Mouse (Mus musculus): ENCODE data around the gene Cbln4. TPM values are rescaled to one million over a fixed set of nuclear protein-coding genes. Genes with fewer than 3 reads are reported as not detected.

The Cbln4 gene
- polyA plus RNA-seq, 1 experiment: not detected

DNA sequence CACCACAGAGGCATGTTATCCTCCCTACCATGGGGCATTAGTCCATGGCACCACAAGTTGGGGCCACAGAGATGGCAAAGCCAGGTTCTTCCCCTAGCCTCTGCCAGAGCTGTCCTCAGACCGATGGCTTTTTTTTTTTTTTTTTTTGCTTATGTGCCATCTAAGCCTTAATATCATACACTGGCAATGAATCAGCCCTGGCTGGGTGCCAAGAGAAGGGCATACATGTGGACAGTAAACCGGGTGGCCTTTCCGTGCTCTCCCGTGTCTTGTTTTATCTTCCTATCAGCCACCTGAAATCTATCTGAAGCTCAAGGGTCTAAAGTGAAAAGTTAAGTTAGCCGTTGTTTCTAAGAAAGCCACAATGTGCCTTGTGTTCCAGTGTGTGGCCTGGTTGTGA, 3.7 kb downstream of the Cbln4 start:
- H3K4me1 ChIP-seq: no peaks in the 10 kb centered on the region
- H3K36me3 ChIP-seq (replicated peaks; ENCODE audit: low read length): no peaks in the 10 kb centered on the region
- TF ChIP-seq GATA1 (IDR thresholded peaks at IDR 0.05; ENCODE audit: borderline replicate concordance, low read length) (no peak), FLI1 (IDR thresholded peaks at IDR 0.05; ENCODE audit: low read length) (no peak)
- peak overlapping the region; percentile 53 for H3K4me3 ChIP-seq (replicated peaks)
- H3K27me3 ChIP-seq (replicated peaks): peaks cover 7% of the 10 kb centered on the region
- H3K9me3 ChIP-seq: peaks cover 57% of the 10 kb centered on the region

DNA sequence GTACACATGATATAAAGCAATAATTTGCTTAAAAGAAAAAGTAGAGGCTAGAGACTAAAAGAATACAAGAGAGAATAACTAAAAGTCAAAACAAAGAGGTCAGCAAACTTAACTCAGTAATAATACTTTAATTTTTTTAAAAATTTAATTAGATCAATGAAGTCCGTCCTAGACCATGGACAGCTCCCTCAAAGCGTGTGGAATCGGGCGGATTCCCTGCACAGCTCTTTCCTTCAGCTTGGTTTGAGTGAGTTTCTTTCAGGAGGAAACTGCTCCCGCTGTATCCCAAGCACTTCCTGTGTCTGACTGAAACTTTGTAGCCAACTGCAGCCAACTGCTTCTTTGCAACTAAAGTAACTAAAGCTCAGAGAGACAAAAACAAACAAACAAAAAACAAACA, 9.0 kb downstream of the Cbln4 start:
- Histone ChIP-seq H3K4me3 (replicated peaks) (no peak overlapping the region), H3K9me3 (peaks cover 56% of the 10 kb centered on the region)
- TF ChIP-seq FLI1 (IDR thresholded peaks at IDR 0.05; ENCODE audit: low read length): no peak
- TF ChIP-seq GATA1 (IDR thresholded peaks at IDR 0.05; ENCODE audit: borderline replicate concordance, low read length): no peak

DNA sequence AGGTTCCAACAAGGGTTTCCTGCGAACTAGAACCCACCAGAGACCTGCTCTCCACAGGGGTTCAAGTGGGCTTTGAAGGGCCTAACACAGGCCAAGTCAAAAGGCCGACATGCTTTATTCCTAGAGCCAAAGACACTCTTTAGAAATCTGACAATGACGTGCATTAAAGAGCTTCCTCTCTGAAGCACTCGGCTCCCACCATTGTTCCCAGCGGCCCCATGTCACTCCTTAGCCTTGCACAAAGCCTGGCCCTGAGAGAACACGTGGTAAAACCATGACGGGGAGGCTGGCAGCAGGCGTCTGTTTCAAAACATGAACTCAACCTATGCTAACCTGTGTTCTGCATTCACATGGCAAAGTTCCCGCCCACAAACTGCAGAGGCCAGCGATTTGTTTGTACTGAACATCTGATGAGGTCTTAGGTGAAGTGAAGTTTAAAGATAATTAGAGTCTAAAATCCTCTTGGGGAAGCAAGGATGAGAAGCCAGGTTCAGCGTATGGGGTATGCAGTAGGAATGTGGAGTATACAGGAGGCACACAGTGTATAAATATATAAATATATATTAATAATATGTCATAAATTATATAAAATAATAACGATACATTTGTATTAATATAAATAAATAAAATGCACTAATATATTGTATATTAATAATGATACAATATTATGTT, 17.7 kb downstream of the Cbln4 start:
- Histone ChIP-seq H3K4me3 (replicated peaks) (no peak overlapping the region), H3K27me3 (replicated peaks) (no peaks in the 10 kb centered on the region), H3K4me1 (no peaks in the 10 kb centered on the region), H3K9me3 (peaks cover 81% of the 10 kb centered on the region), H3K36me3 (replicated peaks; ENCODE audit: low read length) (no peaks in the 10 kb centered on the region)
- TF ChIP-seq FLI1 (IDR thresholded peaks at IDR 0.05; ENCODE audit: low read length) (no peak), GATA1 (IDR thresholded peaks at IDR 0.05; ENCODE audit: borderline replicate concordance, low read length) (no peak)

More for the DNA sequence above, 9.0 kb downstream of the Cbln4 start:
- Histone ChIP-seq H3K36me3 (replicated peaks; ENCODE audit: low read length) (no peaks in the 10 kb centered on the region), H3K4me1 (no peaks in the 10 kb centered on the region), H3K27me3 (replicated peaks) (no peaks in the 10 kb centered on the region)

DNA sequence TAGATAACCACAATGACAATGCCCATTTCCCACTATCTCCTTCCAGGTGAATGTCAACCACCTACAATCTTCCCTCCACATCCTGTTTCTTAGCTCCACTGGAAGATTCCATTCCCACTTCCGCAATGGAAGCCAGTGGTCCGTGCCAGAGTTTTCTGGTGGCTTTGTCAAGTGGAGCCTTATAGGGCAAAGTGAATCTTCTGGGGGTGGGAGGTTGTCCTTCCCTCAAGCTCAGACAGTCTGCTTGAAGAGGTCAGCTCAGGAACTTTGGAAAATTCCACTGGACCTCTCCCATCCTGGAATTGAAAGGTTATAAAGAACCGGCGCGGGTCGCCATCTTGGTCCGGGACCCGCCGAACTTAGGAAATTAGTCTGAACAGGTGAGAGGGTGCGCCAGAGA, 36.5 kb downstream of the Cbln4 start:
- Histone ChIP-seq H3K27me3 (replicated peaks) (no peaks in the 10 kb centered on the region), H3K4me3 (replicated peaks) (no peak overlapping the region), H3K9me3 (peaks cover 45% of the 10 kb centered on the region), H3K4me1 (no peaks in the 10 kb centered on the region), H3K36me3 (replicated peaks; ENCODE audit: low read length) (no peaks in the 10 kb centered on the region)
- TF ChIP-seq GATA1 (IDR thresholded peaks at IDR 0.05; ENCODE audit: borderline replicate concordance, low read length) (no peak), FLI1 (IDR thresholded peaks at IDR 0.05; ENCODE audit: low read length) (no peak)

DNA sequence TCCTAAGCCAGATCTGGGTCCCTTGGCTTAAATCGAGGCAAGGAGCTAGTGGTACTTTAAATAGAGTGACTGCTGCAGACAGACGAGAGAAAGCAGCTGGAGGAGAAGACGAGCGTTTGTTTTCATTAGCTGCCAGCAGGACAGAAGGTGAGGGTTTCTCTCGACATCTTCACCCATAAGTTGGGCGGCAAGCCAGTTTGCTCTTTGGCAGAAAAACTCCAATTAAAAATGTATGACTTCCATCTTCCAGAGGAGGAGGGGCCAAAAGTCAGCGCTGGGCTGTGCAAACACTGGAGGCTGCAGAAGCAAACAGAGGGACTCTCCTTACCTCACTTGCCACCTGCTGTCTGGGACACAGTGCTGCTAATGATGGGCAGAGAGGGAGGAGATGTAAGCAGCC, 37.3 kb downstream of the Cbln4 start:
- H3K36me3 ChIP-seq (replicated peaks; ENCODE audit: low read length): no peaks in the 10 kb centered on the region
- H3K9me3 ChIP-seq: peaks cover 46% of the 10 kb centered on the region
- no peaks in the 10 kb centered on the region for H3K4me1 ChIP-seq
- H3K27me3 ChIP-seq (replicated peaks): no peaks in the 10 kb centered on the region
- H3K4me3 ChIP-seq (replicated peaks): peak overlapping the region; percentile 43
- TF ChIP-seq FLI1 (IDR thresholded peaks at IDR 0.05; ENCODE audit: low read length): no peak
- no peak for TF ChIP-seq GATA1 (IDR thresholded peaks at IDR 0.05; ENCODE audit: borderline replicate concordance, low read length)

DNA sequence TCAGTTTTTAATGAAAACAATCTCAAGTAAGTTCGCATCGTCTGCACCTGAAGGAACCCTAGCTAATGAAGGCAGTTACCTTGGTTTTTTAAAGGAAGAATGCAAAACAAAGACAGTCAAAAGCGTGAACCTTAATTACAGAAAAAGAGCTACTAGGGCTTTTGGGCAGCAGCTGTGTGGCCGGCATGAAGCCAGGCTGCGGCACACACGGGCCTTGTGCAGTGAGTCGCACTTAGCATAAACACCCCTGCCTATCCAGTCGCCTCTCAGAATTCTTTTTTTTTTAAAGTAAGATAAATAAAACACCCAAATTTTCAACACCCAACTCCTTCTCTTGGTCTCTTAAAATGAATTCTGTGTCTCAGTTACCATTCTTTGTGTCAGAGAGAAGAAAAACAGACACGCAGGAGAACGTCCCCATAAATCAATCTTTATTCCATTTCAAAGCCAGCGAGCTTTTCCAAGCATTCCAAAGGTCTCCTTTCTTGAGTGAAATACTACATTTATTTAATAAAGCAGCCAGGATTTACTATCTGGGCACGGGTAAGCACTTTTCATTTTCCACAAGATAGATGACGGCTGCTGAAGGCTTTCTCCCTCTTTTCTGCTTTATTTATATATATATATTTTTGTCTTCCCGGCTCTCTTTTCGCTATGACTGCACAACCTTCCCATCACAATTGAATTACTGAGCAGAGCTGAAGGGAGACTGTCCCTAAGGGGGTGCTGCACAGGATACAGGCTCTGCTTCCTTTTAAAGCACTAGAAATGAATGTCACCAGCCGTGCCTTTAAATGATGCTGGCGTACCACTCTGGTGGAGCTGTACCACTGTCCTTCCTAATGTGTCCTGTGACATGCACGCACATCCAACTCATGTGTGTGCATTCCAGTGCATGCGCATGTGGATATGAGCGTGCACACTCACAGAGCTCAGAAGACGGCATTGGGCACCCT, 39.0 kb downstream of the Cbln4 start:
- Histone ChIP-seq H3K36me3 (replicated peaks; ENCODE audit: low read length) (no peaks in the 10 kb centered on the region), H3K4me1 (no peaks in the 10 kb centered on the region), H3K4me3 (replicated peaks) (peak overlapping the region; percentile 78), H3K27me3 (replicated peaks) (no peaks in the 10 kb centered on the region), H3K9me3 (peaks cover 62% of the 10 kb centered on the region)
- TF ChIP-seq FLI1 (IDR thresholded peaks at IDR 0.05; ENCODE audit: low read length): no peak
- no peak for TF ChIP-seq GATA1 (IDR thresholded peaks at IDR 0.05; ENCODE audit: borderline replicate concordance, low read length)

DNA sequence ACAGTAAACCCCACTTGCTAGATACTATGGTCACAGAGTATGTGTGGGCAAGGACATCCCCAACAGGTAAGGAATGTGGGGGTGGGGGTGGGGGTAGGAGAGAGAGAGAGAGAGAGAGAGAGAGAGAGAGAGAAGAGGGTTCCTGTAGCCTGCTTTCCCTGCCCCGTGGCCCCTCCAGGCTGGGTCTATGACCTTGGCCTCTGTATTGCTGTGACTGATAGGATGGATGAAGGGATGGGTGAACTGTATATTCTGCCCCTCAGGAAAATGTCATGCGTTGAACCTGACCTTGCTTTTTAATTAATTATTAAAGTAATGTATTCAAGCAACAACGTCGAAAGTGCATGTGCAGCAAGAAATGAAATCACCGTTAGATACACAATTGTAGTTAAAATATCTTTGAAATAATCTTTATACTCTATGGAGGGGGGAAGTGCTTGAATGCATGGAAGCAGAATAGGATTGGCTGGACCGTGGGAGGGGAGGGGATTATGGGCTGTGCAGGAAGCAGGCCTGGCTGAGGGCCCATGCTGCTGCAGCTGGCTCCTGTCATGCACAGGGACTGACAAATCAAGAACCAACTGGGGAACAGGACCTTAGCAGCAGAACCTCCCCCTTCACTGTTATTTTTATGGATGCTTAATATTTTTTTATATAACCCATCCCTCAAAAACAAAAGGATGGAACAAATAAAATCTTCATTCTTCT, 46.1 kb downstream of the Cbln4 start:
- no peaks in the 10 kb centered on the region for H3K36me3 ChIP-seq (replicated peaks; ENCODE audit: low read length)
- no peaks in the 10 kb centered on the region for H3K4me1 ChIP-seq
- H3K27me3 ChIP-seq (replicated peaks): no peaks in the 10 kb centered on the region
- TF ChIP-seq FLI1 (IDR thresholded peaks at IDR 0.05; ENCODE audit: low read length) (no peak), GATA1 (IDR thresholded peaks at IDR 0.05; ENCODE audit: borderline replicate concordance, low read length) (no peak)
- no peak overlapping the region for H3K4me3 ChIP-seq (replicated peaks)
- H3K9me3 ChIP-seq: peaks cover 90% of the 10 kb centered on the region

DNA sequence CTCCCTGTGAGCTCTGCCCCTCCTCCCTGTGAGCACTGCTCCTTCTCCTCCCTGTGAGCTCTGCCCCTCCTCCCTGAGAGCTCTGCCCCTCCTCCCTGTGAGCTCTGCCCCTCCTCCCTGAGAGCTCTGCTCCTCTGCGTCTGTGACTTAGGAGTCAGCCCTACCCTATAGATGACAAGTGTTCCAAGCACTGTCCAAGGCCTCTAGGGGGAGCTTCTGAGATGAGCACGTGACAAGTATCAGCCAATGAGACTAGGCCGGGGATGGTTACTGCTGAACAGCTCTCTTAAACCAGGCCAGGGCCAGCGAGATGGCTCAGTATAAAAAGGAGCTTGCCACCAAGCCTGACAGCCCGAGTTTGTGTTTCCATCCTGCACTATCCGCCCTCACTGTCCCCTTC, 48.4 kb downstream of the Cbln4 start:
- no peaks in the 10 kb centered on the region for H3K27me3 ChIP-seq (replicated peaks)
- H3K4me3 ChIP-seq (replicated peaks): no peak overlapping the region
- TF ChIP-seq FLI1 (IDR thresholded peaks at IDR 0.05; ENCODE audit: low read length) (no peak), GATA1 (IDR thresholded peaks at IDR 0.05; ENCODE audit: borderline replicate concordance, low read length) (no peak)
- no peaks in the 10 kb centered on the region for H3K4me1 ChIP-seq
- H3K36me3 ChIP-seq (replicated peaks; ENCODE audit: low read length): no peaks in the 10 kb centered on the region
- H3K9me3 ChIP-seq: peaks cover 90% of the 10 kb centered on the region

DNA sequence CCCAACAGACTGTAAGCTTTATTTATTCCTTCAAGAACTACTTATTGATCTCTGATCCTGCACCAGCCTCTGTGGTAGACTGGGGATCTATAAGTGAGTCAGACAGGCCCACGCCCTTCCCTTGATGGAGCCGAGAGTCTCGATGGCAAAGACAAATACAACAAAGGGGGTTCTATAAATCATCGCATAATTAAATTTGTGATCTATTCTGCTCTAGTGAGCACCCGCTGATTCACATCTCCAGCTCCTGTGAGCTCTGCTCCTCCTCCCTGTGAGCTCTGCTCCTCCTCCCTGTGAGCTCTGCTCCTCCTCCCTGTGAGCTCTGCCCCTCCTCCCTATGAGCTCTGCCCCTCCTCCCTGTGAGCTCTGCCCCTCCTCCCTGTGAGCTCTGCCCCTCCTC, 49.0 kb downstream of the Cbln4 start:
- H3K4me3 ChIP-seq (replicated peaks): no peak overlapping the region
- no peak for TF ChIP-seq GATA1 (IDR thresholded peaks at IDR 0.05; ENCODE audit: borderline replicate concordance, low read length)
- H3K36me3 ChIP-seq (replicated peaks; ENCODE audit: low read length): no peaks in the 10 kb centered on the region
- peaks cover 91% of the 10 kb centered on the region for H3K9me3 ChIP-seq
- H3K4me1 ChIP-seq: no peaks in the 10 kb centered on the region
- H3K27me3 ChIP-seq (replicated peaks): no peaks in the 10 kb centered on the region

Measured in megakaryocyte, embryonic 14.5 days (primary cell).